Mouse (Mus musculus): Measurements from ENCODE around the gene Tssk6. TPM values are rescaled to one million over a fixed set of nuclear protein-coding genes. Genes with fewer than 3 reads are reported as not detected.

Tssk6 gene
- polyA plus RNA-seq, 1 experiment from 2014 or later, result 4.1 TPM

DNA sequence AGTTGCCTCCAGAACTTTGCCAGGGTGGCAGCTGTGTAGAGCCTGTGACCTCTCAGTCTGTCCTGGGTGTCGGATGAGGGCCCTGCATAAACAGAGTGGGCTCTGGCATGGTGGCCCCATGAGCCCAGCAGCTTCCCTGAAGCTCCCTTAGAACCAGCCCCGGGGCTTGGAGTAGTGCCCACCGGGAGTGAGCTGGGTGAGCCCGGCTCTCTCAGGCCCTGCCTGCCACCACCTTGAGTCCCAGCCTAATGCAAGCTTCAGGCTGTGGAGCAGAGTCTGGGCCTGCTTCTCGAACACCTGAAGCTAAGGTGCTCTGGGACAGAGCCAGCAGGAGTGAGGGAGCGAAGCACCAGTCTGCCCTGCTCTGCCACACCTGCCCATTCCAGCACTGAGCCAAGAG, 31.1 kb upstream of the Tssk6 start:
- H3K4me1 ChIP-seq (ENCODE audit: control insufficient read depth, insufficient read depth, low read length), result no peaks in the 10 kb centered on the region
- 88% methylated on average over 6 of the region's 6 CpGs for WGBS
- no peak for ATAC-seq (ENCODE audit: insufficient read depth, low FRiP score, low TSS enrichment)

DNA sequence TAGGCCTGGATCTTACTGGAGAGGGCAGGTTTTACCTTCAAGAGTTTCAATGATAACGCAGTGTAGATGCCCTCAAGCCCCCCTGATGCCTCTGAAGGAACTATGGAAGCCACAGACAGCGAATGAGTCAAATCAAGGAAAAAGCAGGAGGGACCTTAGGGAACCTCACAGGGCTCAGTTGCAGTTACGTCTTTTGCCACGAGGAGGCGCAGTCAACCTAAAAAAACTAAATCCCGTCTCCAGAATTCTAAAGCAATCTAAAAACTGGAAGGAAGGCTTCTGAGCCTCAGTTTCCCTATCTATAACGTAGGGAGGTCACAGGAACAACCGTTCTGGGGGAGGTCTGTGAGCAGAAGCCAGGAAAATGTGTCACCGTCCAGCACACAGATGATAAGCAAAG, 27.8 kb upstream of the Tssk6 start:
- Histone ChIP-seq H3K27me3 (ENCODE audit: control insufficient read depth, insufficient read depth, low read length) (peaks cover 2% of the 10 kb centered on the region), H3K4me3 (ENCODE audit: low read depth, low read length) (no peak overlapping the region), H3K4me2 (ENCODE audit: low read depth) (no peak overlapping the region), H3K36me3 (ENCODE audit: control insufficient read depth, insufficient read depth, low read length) (no peaks in the 10 kb centered on the region; the same call in 1 of the 2 replicates), H3K9ac (ENCODE audit: low read length) (no peak overlapping the region), H3K9me3 (ENCODE audit: control insufficient read depth, low read length) (no peaks in the 10 kb centered on the region), H3K4me1 (ENCODE audit: control insufficient read depth, insufficient read depth, low read length) (no peaks in the 10 kb centered on the region), H3K27ac (ENCODE audit: low read depth, low read length) (no peak overlapping the region)
- WGBS, result 10% methylated on average over 9 of the region's 9 CpGs
- ATAC-seq (ENCODE audit: insufficient read depth, low FRiP score, low TSS enrichment) (no peak), DNase-seq (ENCODE audit: low spot score) (peak; percentile 82)

More for the DNA sequence above, 31.1 kb upstream of the Tssk6 start:
- no peak overlapping the region for H3K9ac ChIP-seq (ENCODE audit: low read length)
- no peaks in the 10 kb centered on the region for H3K27me3 ChIP-seq (ENCODE audit: control insufficient read depth, insufficient read depth, low read length)
- H3K36me3 ChIP-seq (ENCODE audit: control insufficient read depth, insufficient read depth, low read length), result no peaks in the 10 kb centered on the region; the same call in 1 of the 2 replicates
- no peak overlapping the region for H3K27ac ChIP-seq (ENCODE audit: low read depth, low read length)
- H3K4me2 ChIP-seq (ENCODE audit: low read depth), result no peak overlapping the region
- no peak overlapping the region for H3K4me3 ChIP-seq (ENCODE audit: low read depth, low read length)
- H3K9me3 ChIP-seq (ENCODE audit: control insufficient read depth, low read length), result no peaks in the 10 kb centered on the region
- DNase-seq (ENCODE audit: low spot score), result no peak

DNA sequence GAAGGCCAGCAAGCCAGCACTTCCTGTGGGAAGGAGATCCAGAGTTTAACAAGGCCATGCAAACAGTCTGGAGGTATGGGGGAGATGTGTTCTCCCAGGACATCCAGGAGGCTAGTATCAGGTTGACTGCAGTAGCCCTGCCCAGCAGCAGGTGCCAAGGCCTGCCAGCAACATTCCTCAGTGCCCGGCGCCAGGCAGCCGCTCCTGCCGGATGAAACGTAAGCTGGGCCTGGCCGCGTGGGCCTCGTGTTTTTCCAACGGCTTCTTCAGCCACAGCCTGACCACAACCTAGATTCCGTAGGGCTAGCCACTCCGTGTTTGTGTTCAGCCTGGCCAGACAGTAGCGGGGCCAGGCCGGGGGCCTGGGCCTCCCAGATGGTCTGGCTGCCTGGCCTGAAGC, 27.3 kb upstream of the Tssk6 start:
- Histone ChIP-seq H3K4me2 (ENCODE audit: low read depth) (no peak overlapping the region), H3K9ac (ENCODE audit: low read length) (no peak overlapping the region), H3K27me3 (ENCODE audit: control insufficient read depth, insufficient read depth, low read length) (peaks cover 7% of the 10 kb centered on the region), H3K36me3 (ENCODE audit: control insufficient read depth, insufficient read depth, low read length) (no peaks in the 10 kb centered on the region; the same call in 1 of the 2 replicates), H3K4me3 (ENCODE audit: low read depth, low read length) (no peak overlapping the region), H3K27ac (ENCODE audit: low read depth, low read length) (no peak overlapping the region), H3K9me3 (ENCODE audit: control insufficient read depth, low read length) (no peaks in the 10 kb centered on the region), H3K4me1 (ENCODE audit: control insufficient read depth, insufficient read depth, low read length) (no peaks in the 10 kb centered on the region)
- ATAC-seq (ENCODE audit: insufficient read depth, low FRiP score, low TSS enrichment) (no peak), DNase-seq (ENCODE audit: low spot score) (no peak)
- 88% methylated on average over 13 of the region's 13 CpGs for WGBS

DNA sequence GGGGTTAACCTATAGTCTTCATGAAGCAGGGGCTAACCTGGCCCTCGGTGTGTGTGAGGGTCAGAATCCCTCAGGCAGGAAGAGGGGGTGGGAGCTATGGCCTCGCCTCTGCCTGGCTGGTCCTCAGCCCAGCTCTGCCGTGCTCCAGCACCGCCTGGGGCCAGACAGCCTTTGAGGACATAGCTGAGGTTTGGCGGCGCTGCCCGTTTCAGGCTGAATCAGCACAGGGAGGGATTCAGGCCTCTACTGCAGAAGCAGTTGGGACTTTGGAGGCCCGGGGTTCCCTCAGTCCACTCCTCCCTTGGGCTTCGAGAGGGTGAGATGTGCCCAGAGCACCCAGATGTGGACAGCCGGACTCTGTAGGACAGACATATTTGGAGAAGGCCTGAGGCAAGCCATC, 25.9 kb upstream of the Tssk6 start:
- 54% methylated on average over 10 of the region's 10 CpGs for WGBS
- H3K9me3 ChIP-seq (ENCODE audit: control insufficient read depth, low read length), result no peaks in the 10 kb centered on the region
- no peak for ATAC-seq (ENCODE audit: insufficient read depth, low FRiP score, low TSS enrichment)
- H3K4me2 ChIP-seq (ENCODE audit: low read depth), result no peak overlapping the region
- H3K4me1 ChIP-seq (ENCODE audit: control insufficient read depth, insufficient read depth, low read length), result no peaks in the 10 kb centered on the region
- H3K9ac ChIP-seq (ENCODE audit: low read length), result no peak overlapping the region
- DNase-seq (ENCODE audit: low spot score), result no peak
- peaks cover 21% of the 10 kb centered on the region for H3K27me3 ChIP-seq (ENCODE audit: control insufficient read depth, insufficient read depth, low read length)
- H3K36me3 ChIP-seq (ENCODE audit: control insufficient read depth, insufficient read depth, low read length), result no peaks in the 10 kb centered on the region; the same call in 1 of the 2 replicates
- no peak overlapping the region for H3K4me3 ChIP-seq (ENCODE audit: low read depth, low read length)
- H3K27ac ChIP-seq (ENCODE audit: low read depth, low read length), result no peak overlapping the region

DNA sequence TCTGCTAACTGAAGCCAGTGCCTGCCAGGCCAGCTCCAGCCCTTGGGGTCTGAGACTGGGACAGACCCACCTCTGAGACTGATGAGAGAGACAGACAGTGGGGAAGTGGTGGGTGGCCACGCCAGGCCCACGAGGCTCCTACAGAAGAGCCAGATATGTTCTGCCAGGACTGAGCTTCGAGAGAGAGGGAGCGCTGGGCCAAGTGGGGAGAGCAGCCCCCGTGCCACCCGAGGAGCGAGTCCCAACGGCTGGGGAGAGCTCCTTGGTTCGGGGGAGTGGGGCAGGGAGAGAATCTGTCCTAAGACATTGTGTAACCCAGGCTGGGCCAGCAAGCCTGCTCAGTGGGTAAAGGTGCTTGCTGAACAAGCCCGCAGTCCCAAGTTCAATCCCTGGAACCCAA, 25.0 kb upstream of the Tssk6 start:
- Histone ChIP-seq H3K4me2 (ENCODE audit: low read depth) (no peak overlapping the region), H3K27ac (ENCODE audit: low read depth, low read length) (no peak overlapping the region), H3K4me3 (ENCODE audit: low read depth, low read length) (no peak overlapping the region), H3K4me1 (ENCODE audit: control insufficient read depth, insufficient read depth, low read length) (no peaks in the 10 kb centered on the region), H3K9ac (ENCODE audit: low read length) (no peak overlapping the region), H3K9me3 (ENCODE audit: control insufficient read depth, low read length) (no peaks in the 10 kb centered on the region), H3K27me3 (ENCODE audit: control insufficient read depth, insufficient read depth, low read length) (peaks cover 30% of the 10 kb centered on the region), H3K36me3 (ENCODE audit: control insufficient read depth, insufficient read depth, low read length) (no peaks in the 10 kb centered on the region)
- DNase-seq (ENCODE audit: low spot score), result no peak
- 78% methylated on average over 10 of the region's 10 CpGs for WGBS
- no peak for ATAC-seq (ENCODE audit: insufficient read depth, low FRiP score, low TSS enrichment)

DNA sequence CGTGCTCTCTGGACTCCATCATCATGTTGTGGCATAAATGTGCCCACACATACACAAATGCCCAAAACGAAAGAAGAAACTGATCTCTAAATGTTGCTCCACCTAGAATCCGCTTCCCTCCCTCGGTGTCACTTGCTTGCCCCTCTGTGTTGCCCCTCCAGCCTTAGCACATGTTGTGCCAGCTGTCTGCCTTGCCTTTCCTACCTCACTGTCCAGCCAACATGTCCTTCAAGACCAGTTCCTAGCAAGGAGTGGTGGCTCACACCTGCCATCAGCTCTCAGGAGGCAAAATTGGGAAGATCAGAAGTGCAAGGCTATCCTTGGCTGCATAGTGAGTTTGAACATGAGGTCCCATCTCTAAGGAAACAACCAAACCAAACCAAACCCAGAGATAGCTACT, 24.6 kb upstream of the Tssk6 start:
- no peak overlapping the region for H3K9ac ChIP-seq (ENCODE audit: low read length)
- no peaks in the 10 kb centered on the region for H3K9me3 ChIP-seq (ENCODE audit: control insufficient read depth, low read length)
- H3K27me3 ChIP-seq (ENCODE audit: control insufficient read depth, insufficient read depth, low read length), result peaks cover 34% of the 10 kb centered on the region
- 82% methylated on average over 4 of the region's 4 CpGs for WGBS
- ATAC-seq (ENCODE audit: insufficient read depth, low FRiP score, low TSS enrichment) (no peak), DNase-seq (ENCODE audit: low spot score) (no peak)
- no peak overlapping the region for H3K27ac ChIP-seq (ENCODE audit: low read depth, low read length)
- H3K4me1 ChIP-seq (ENCODE audit: control insufficient read depth, insufficient read depth, low read length), result no peaks in the 10 kb centered on the region
- no peak overlapping the region for H3K4me2 ChIP-seq (ENCODE audit: low read depth)
- H3K4me3 ChIP-seq (ENCODE audit: low read depth, low read length), result no peak overlapping the region
- no peaks in the 10 kb centered on the region for H3K36me3 ChIP-seq (ENCODE audit: control insufficient read depth, insufficient read depth, low read length)

DNA sequence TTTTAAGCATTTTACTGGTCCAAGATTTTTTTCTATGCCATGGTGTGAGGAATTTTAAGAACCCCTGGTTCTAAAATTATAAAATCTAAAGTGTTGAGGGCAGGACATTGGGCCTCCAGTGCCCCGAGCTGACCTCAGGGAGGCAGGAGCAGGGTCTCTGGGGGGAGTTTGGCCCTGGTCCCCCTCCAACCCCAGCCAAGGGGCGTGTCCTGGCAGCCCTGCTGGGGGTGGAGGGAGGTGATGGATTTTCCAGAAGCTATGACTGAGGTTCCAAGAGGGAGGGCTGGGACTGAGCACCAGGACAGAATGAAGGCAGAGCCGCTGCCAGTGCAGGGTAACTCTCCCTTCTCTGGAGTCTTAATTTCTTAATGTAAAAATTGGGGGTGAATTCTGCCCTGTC, 24.0 kb upstream of the Tssk6 start:
- Histone ChIP-seq H3K4me3 (ENCODE audit: low read depth, low read length) (no peak overlapping the region), H3K9me3 (ENCODE audit: control insufficient read depth, low read length) (no peaks in the 10 kb centered on the region), H3K9ac (ENCODE audit: low read length) (no peak overlapping the region), H3K36me3 (ENCODE audit: control insufficient read depth, insufficient read depth, low read length) (no peaks in the 10 kb centered on the region), H3K27me3 (ENCODE audit: control insufficient read depth, insufficient read depth, low read length) (peaks cover 40% of the 10 kb centered on the region), H3K27ac (ENCODE audit: low read depth, low read length) (no peak overlapping the region), H3K4me1 (ENCODE audit: control insufficient read depth, insufficient read depth, low read length) (no peaks in the 10 kb centered on the region), H3K4me2 (ENCODE audit: low read depth) (no peak overlapping the region)
- WGBS, result 53% methylated on average over 3 of the region's 3 CpGs
- no peak for ATAC-seq (ENCODE audit: insufficient read depth, low FRiP score, low TSS enrichment)
- no peak for DNase-seq (ENCODE audit: low spot score)

DNA sequence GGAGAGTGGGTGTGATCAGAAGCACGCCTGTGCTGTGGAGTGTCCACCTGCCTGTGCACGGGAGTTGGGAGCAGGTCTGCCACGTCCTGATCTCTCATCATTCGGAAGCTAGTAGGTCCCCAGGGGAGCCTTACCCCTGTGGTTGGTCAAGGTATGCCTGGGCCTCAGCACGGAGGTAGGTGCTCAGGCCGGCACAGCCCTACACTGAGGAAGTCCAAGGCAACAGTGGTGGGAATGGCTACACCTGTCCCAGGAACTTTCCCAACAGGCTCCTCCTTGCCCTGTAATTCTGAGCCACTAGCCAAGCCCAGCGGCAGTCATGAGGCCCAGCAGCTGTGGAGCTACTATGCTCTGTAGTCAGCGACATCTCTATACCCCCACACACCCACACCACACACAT, 22.3 kb upstream of the Tssk6 start:
- H3K9ac ChIP-seq (ENCODE audit: low read length), result no peak overlapping the region
- DNase-seq (ENCODE audit: low spot score) (no peak), ATAC-seq (ENCODE audit: insufficient read depth, low FRiP score, low TSS enrichment) (no peak)
- no peaks in the 10 kb centered on the region for H3K9me3 ChIP-seq (ENCODE audit: control insufficient read depth, low read length)
- no peaks in the 10 kb centered on the region for H3K36me3 ChIP-seq (ENCODE audit: control insufficient read depth, insufficient read depth, low read length)
- no peak overlapping the region for H3K4me3 ChIP-seq (ENCODE audit: low read depth, low read length)
- H3K27ac ChIP-seq (ENCODE audit: low read depth, low read length), result no peak overlapping the region
- peaks cover 57% of the 10 kb centered on the region for H3K27me3 ChIP-seq (ENCODE audit: control insufficient read depth, insufficient read depth, low read length)
- 62% methylated on average over 8 of the region's 8 CpGs for WGBS
- no peak overlapping the region for H3K4me2 ChIP-seq (ENCODE audit: low read depth)
- H3K4me1 ChIP-seq (ENCODE audit: control insufficient read depth, insufficient read depth, low read length), result no peaks in the 10 kb centered on the region

DNA sequence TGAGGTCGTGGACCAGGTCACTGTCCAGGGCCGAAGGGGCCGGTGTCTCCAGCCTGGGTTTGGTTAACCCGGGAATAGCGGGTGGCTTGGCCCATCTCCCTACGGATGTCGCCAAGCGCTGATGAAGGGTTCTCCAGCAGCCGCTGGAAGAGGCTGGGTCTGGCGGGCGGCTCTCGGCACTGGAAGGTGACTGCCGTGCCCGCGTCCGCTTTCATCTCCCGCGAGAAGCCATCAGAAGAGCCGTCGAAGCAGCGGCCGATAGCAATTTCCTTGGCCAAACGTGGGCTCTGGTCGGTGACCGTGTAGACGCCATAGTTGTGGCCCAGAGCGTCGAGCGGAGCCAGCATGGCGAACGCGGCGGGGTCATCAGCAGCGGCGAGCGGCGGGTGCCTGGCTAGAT, 21.1 kb upstream of the Tssk6 start:
- Histone ChIP-seq H3K9ac (ENCODE audit: low read length) (no peak overlapping the region), H3K27me3 (ENCODE audit: control insufficient read depth, insufficient read depth, low read length) (peaks cover 68% of the 10 kb centered on the region), H3K27ac (ENCODE audit: low read depth, low read length) (no peak overlapping the region), H3K4me3 (ENCODE audit: low read depth, low read length) (peak overlapping the region; percentile 33), H3K36me3 (ENCODE audit: control insufficient read depth, insufficient read depth, low read length) (no peaks in the 10 kb centered on the region), H3K9me3 (ENCODE audit: control insufficient read depth, low read length) (no peaks in the 10 kb centered on the region), H3K4me2 (ENCODE audit: low read depth) (no peak overlapping the region), H3K4me1 (ENCODE audit: control insufficient read depth, insufficient read depth, low read length) (no peaks in the 10 kb centered on the region)
- WGBS, result 12% methylated on average over 37 of the region's 37 CpGs
- ATAC-seq (ENCODE audit: insufficient read depth, low FRiP score, low TSS enrichment), result no peak
- DNase-seq (ENCODE audit: low spot score), result no peak
